Mouse (Mus musculus) monocyte, adult 2 months (primary cell): Measurements from ENCODE around the gene Phf20.
A peak's percentile ranks its signal among the peaks of the same experiment; 100 is the strongest.

Source experiments
- DNase-seq, 2 experiments: peaks; one replicate each; pipeline ENCODE4 v3.0.0; 2022; ENCODE audit warnings: low spot score in 2 of 2, low read depth in 1 of 2

Phf20 gene

DNA sequence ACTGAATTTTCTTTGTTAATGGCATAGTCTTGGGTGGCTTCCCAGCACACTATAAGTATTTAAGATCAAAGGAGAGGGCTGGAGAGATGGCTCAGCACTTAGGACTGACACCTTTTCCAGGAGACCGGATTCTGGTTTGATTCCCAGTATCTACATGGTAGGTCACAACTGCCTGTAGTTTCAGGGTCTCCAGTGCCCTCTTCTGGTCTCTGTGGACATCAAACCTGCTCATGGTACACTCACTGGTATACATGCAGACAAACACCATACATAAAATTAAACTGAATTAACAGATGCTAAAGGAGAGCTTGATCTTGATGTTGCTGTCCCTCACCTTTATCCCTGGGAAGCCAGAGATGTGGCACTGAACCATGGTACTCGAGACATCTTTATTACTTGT lies 64.7 kb downstream of the Phf20 start:
- no peak for DNase-seq

DNA sequence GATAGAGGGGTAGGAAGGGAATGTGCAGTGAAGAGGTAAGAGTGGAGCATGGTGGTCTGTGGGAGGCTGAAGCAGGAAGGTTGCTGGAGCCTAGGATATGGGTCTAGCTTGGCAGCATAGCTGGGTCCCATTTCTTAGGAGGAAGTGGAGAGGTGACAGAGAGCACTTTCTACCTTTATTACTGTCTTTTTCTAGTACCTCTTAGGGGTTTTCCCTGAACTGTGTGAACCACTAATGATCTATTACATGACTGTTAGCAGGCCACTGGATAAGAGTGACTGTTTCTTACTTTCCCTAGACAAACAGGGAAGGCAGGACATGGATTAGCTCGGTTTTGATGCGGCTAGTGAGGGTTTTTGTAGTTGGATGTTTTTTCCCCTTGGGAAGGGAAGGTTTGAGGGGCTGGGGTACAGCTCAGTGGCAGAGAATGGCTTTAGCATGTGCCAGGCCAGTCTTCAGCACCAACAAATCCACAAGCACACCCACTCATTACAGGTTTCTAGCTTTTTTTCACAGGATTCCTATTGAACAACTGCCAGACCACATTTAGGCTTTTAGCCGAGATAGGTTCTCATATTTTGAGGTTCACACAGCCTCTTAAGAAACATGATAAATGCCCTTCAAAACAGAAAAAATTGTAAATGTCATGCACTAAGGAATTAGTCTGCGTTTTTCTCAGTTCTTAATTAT lies 67.1 kb downstream of the Phf20 start:
- no peak for DNase-seq

DNA sequence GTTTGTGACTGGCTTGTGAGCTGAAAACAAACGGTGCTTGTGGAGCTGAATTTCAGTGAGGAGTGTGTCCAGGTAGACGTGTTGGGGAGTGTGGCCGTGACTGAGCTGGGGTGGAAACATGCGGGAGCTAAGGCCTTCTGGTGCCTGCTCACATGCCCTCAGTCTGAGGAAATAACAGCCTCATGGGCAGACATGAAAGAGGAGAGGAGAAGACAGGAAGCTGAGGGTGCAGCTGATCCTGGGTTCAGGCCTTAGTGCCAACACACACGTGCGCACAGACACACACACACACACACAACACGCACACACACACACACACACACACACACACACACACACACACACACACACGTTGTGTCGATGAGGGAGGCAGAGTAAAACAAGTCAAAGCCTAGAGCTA lies 71.4 kb downstream of the Phf20 start:
- no peak for DNase-seq

DNA sequence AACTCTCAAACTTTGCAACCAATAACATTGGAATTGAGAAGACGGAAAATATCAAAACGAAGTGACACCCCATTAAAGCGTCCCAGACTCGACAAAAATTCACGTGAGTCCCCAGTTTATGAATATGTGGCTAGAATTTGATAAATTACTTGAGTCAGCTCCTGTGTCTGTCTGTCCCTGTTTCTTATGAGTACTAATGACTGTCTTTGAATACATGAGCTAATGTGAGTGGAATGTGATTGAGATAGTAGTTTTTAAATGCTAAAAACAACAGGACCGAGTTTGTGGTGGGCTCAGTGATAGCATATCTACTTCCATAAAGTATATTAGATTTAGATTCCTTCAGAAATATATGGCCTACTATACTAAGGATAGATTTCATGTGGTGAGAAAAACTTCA lies 76.3 kb downstream of the Phf20 start:
- no peak for DNase-seq

DNA sequence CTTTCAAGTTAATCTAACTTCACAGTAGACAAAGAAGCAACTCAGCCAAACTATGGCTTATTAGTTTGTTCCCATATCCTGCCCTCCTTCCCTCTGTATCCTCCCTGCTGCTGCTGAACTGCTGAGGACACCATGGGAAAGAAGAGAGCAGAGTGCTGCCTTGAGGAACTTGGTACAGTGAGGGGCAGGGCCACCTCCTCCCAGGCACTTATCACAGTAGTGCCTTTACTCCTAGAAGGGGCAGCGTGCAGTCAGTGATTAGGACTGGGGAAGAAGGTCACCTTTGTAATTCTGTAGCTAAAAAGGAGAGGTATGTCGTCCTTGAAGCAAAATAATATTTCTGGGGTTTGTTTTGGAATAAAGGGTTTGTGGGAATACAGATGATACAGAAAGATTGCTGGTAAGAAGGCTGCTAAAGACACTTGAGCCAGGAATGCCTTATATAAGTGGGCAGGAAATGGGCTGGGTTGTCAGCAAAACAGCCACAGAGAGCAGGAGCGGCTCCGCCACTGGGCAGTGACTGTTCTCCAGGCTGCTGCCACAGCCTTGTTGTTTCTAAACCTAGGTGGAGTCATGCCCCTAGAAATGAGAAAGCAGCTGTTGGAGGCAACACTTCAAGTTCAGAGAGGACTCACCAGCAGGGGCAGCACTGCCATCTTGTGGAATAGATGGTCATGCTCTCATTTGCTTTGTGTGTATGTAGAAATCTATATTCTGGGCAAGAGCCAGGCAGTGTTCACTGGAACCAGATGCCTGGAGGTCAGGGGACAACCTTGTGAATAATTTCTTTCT lies 82.2 kb downstream of the Phf20 start:
- peak; percentile 19 to 49 for DNase-seq

DNA sequence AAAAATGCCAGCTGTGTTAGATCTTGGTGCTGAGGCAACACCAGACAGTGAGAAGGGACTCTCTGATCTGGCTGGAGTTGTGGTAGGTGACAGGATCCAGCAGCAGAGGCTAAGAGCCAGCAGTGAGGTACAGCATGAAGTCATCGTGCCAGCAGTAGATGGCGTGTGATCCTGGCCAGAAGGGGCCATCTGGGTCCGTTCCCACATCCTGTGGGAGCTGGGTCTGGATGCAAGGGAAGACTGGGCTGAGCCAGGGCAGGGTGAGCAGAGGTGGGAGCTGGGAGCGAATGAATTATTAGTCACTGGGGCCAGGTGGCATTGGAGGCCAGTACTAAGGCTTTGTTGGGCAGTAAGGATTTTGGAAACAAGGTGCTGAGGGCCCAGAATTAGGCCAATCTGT lies 85.0 kb downstream of the Phf20 start:
- no peak for DNase-seq

DNA sequence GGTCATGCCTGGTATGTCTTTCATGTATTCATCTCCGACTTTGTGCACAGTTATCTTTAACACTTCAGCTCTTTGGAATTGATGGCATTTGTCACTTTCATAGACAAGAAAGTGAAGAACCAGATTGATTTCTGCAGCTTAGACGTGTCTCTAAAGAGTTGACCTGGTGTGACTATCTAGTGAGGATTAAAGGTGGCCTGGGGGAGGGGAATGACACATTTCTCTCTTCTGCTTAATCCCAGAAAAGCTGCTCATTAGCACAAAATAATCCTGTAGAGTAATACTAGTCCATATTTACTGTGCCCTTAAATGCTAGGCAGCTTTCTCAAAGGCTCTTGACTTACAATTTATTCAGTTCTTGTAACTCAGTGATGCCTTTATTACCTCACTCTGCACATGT lies 88.9 kb downstream of the Phf20 start:
- no peak for DNase-seq

DNA sequence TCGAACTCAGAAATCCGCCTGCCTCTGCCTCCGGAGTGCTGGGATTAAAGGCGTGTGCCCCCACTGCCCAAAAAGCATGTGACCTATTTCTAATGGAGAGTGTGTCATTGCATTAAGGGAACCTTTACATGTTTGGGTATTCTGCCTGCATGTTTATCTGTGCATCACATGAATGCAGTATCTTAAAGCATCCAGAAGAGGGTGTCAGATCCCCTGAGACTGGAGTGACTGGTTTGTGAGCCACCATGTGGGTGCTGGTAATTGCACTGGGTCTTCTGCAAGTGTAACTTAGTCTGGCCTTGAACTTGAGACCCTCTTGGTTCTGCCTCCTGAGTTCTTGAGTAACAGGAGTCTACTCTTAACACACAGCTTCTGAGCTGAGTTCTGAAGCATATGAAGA lies 90.5 kb downstream of the Phf20 start:
- no peak for DNase-seq

DNA sequence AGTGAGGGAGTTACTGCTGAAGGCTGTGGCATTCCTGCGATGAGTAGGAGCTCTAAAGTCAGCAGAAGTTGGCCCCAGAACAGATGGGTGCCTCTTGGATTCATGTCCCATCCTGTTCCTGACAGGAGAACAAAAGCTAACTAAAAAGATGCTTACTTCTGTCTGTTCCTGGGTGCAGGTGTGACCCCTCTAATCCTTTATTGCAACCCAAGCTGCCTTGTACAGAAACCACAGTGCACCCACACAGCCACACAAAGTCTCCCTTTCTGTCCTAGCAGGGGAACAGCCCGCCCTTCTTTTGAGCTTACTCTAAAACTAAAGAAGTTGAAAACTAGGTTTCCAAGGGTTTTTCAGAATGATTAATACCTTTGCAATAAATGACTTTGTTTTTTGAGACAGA lies 92.0 kb downstream of the Phf20 start:
- no peak for DNase-seq

DNA sequence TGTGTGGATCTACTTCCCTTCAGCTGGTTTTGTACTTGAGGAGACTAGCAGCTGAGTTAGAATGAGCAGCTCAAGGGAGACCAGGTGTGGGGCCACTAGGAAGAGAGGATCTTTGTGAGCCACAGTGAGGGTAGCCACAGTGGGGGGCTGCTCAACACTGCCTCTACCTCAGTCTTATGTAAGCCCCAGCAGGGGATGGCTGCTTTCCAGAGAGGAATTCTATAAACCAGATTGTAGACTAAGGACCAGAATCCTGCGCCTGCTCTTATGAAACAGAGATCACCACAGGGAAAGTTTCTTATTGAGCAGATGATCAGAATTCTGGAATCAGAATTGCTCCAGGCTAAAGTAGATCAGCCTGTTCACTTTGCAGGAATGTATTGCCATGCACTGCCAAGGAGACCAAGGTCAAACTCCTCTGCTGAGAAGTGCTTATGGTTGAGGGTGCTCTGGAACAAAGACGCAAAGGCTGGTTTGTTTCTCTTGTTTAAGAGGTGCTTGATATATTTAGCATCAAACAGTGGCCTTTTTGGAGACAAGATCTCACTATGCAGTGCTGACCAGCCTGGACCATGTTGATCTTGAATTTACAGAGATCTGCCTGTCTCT lies 93.4 kb downstream of the Phf20 start:
- no peak for DNase-seq

DNA sequence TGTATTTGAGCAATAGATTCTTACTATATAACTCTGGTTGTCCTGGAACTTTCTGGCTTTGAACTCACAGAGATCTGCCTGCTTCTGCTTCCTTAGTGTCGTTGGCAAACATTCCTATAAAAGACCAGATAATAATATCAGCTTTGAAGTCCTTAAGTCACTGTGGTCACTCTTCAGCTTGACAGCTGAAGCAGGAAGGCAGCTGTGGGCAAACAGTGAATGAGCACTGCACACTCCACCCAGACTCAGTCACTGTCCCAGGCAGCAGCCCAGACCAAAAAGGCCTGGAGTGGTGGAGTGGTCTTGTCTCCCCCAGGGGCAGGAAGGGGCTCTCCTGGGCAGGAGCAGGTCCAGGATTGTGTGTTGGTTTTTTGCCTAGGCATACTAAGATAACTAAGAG lies 95.7 kb downstream of the Phf20 start:
- no peak for DNase-seq

DNA sequence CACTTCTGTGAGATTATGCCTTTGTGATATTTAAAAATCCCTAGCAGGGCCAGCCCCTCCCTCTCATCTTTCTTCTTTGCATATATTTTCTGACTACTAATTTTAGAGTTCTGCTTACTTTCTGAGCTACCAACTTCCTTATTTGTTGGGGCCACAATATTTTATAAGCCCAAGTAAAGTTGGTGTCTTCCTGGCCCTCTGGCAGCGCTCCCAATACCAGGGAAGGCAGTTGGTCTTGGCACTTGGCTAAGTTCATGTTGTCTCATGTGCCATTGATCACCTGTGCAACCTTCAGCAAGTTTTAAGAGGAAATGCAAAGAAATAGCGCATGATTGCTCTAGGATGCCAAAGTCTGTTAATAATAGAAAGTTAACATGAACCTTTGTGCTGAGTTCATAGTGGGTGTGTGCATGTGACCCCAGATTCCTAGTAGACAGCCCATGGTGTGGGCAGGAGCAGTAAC lies 99.4 kb downstream of the Phf20 start:
- no peak for DNase-seq

DNA sequence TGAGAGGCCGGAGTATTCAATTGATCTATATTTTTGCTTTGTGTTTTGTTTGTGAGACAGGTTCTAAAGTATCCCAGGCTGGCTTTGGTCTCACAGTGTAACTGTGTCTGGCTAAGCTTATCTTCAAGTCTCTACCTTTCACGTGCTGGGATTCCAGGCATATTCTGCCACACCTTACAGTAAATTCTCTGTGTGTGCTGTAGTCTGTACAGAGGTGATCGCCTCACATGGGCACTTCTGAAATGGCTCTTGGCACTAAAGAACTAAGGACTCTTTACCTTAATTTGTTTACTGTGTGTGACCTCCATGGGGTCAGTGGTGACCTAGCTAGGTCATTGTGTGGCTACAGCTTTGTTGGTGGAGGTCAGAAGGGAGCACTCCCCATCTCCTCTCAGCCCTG lies 99.9 kb downstream of the Phf20 start:
- no peak for DNase-seq

DNA sequence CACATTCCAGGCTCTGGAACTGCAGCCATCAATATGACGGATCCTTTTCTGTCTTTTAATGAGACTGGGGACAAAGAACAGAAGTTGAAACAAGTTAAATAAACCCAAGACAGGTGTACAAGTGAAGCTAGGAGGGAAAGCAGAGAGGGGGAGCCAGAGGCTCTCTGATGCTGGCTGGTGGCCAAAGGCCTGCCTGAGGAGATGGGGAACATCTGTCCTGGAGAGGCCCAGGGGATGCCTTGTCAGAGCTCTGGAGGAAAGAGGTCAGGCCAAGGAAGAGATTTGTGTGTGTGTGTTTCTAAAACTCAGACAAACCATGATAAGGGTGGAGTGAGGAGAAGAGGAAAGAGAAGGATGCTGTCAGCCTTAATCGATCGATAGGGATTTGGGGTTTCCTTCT lies 101.4 kb downstream of the Phf20 start:
- no peak for DNase-seq

DNA sequence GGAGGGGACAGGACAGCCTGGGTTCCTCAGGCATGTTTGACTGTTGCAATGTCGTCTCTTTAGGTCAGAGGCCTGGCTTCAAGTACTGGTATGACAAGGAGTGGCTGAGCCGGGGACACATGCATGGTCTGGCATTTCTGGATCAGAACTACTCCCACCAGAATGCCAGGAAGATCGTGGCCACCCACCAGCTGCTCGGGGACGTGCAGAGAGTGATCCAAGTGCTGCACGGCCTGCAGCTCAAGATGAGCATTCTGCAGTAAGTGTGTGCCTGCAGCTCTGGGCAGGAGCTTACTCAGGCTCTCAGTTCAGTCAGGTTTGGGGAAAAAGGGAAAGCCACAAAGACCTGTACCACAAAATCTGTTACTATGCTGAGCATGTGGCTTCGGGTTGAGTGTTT lies 102.2 kb downstream of the Phf20 start:
- no peak for DNase-seq

DNA sequence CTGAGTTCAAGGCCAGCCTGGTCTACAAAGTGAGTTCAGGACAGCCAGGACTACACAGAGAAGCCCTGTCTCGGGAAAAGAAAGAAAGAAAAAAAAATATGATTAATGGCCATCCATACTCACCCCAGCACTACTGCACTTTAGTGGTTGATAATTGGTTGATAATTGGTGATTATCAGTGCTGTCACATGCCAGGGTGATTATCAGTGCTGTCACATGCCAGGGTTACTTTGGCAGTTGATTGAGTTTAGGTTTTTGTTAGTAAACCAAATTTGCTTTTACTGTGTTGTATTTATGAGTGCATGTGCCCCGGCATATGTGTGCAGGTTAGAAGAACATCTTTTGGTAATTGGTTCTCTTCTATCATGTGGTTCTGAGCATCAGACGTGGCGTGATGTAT lies 105.8 kb downstream of the Phf20 start:
- no peak for DNase-seq

DNA sequence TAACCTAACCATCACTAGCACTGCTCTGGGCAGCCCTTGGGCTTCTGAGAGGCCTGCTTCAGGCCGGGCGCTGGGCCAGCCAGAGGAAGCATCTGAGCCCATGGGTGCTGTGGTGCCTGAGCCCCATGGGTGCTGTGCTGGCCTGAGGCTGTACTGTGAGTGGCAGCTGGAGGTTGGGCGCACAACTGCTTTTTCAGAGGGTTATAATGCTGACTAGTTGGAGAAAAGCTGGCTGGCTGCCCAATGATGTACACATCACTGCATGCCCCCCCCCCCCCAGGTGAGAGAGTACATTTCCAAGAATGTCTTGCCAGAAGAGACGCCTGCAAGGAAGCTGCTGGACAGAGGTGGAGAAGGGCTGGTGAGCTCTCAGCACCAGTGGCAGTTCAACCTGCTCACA lies 108.1 kb downstream of the Phf20 start:
- DNase-seq: no peak

DNA sequence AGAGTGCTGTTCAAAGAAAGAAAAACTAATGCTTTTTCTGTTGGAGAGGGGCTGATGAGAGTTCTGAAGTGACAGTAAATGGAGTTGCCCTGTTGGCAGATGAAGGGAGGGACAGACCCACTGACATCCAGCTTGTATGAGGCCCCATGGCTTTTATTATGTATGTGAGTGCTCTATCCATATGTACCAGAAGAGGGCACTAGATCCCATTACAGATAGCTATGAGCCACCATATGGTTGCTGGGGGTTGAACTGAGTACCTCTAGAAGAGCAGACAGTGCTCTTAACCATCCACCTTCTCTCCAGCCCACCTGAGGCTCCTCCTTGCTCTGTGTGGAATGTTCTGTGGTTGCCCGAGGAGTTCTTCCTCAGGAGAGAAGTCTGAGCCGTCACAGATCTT lies 109.6 kb downstream of the Phf20 start:
- DNase-seq: no peak

DNA sequence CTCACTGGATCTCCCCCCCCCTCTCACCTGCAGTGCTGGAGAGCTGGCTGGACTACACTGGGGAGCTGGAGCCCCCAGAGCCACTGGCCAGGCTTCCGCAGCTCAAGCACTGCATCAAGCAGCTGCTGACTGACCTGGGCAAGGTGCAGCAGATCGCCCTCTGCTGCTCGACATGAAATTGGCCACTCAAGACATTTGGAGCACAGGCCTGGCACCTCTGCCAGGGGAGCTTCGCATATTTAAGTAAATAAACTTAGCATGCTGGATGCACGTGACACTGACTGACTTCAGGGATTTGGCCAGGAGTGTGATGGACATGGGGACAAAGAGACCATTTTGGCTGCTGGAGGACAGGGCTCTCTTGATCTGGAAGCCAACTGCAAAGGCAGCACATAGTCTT lies 111.0 kb downstream of the Phf20 start:
- no peak for DNase-seq

DNA sequence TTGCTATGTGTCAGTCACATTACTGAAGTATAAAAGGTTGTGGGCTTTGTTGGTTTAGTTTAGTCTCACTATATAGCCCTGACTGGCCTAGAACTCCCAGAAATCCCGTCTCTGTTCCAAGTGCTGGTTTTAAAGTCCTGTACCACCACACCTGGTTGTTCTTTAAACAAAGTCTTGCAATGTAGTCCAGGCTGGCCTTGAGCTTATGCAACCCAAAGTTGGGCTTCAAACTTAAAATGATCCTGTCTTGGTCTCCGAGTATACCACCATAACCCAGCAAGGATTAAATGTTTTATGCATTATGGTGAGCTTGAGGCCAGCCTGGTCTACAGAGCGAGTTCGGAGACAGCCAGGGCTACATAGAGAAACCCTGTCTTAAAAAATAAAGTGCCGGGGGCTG lies 113.7 kb downstream of the Phf20 start:
- no peak for DNase-seq

DNA sequence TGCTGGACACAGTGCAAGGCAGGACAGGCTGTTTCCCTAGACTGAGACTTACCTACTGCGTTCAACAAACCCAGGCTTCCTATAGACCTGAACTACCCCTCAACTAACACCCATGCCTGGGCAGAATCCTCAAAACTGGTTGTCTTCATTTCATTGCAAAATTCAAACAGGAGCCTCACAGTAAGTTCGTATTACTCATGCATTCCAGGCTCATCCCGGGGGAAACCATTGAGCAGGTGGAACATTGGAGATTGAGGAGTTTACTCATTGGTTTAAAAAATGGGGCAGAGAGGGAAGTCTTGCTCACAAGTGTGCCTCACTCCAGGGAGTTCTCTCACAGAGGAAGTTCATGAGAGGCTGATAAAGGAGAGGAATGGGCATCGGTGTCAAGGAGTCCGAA lies 114.2 kb downstream of the Phf20 start:
- DNase-seq: no peak

DNA sequence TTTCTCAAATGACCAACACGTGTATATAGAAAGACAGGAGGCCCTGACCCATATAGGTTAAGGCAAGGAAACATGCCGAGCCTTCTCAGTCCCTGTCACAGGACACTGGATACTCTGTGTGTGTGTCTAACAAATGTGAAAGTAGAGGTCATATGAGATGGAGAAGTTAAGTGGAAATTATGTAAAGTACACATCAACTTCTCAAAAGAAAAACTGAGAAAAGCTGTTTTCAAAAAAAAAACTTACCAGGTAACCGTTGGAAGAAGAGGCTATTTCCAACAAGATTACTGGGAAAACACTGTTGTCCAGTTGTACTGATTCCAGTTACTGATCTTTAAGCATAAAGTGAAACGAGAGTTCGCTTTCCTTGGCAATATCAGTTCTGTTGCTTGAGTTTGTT lies 114.7 kb downstream of the Phf20 start:
- no peak for DNase-seq
